Mouse (Mus musculus) E14TG2a.4 (cell line): ENCODE data around the gene Dgkb.
A peak's percentile ranks its signal among the peaks of the same experiment; 100 is the strongest.

ENCODE experiments used
- CTCF ChIP-seq: conservative IDR thresholded peaks from 2 replicates; pipeline ENCODE4 v1.5.1; 2014; ENCODE audit warnings: low read length
- NANOG ChIP-seq: IDR thresholded peaks from 2 replicates; pipeline ENCODE4 v1.6.1; 2014; ENCODE audit warnings: borderline replicate concordance, low read length, mixed read lengths
- POU5F1 ChIP-seq: IDR thresholded peaks from 2 replicates; pipeline ENCODE4 v1.6.1; 2014; ENCODE audit warnings: low read length, borderline replicate concordance

- no peak for TF ChIP-seq POU5F1
- TF ChIP-seq CTCF, result peak; percentile 38
- no peak for TF ChIP-seq NANOG
Observed at GRCm38 (mm10) chr12:38342657-38343056, 525.1 kb downstream of the Dgkb start.
